Mouse (Mus musculus) cerebellum, adult 9-10 months (tissue): ENCODE data around the gene C1rb.
"Not testable (repeated sequence)": the region's sequence is repeated elsewhere in the genome, so short reads cannot be mapped to it uniquely, and the experiment has no call there.

Source experiments
- DNase-seq: peaks from one replicate; pipeline ENCODE4 v3.0.0; 2022

Gene C1rb

GRCm38 (mm10) chr6:124570026-124570425, at the start of gene C1rb:
TSS of gene C1rb (plus strand) at chr6:124570294.
- DNase-seq = peak; percentile 75

- not testable (repeated sequence) for DNase-seq
Measured at GRCm38 (mm10) chr6:124522082-124522481, 48.0 kb upstream of the C1rb start.

GRCm38 (mm10) chr6:124527881-124528280, 42.2 kb upstream of the C1rb start:
- no peak for DNase-seq

GRCm38 (mm10) chr6:124531077-124531476, 39.0 kb upstream of the C1rb start:
- no peak for DNase-seq

- not testable (repeated sequence) for DNase-seq
Measured at GRCm38 (mm10) chr6:124536125-124536829, 33.8 kb upstream of the C1rb start.

GRCm38 (mm10) chr6:124541176-124541575, 28.9 kb upstream of the C1rb start:
- DNase-seq = not testable (repeated sequence)

GRCm38 (mm10) chr6:124542284-124542683, 27.8 kb upstream of the C1rb start, which contains the start of gene C1s1:
TSS of gene C1s1 (minus strand) at chr6:124542359.
- DNase-seq = peak; percentile 55

GRCm38 (mm10) chr6:124544466-124544865, 25.6 kb upstream of the C1rb start:
- no peak for DNase-seq

GRCm38 (mm10) chr6:124545425-124545824, 24.7 kb upstream of the C1rb start:
- DNase-seq = no peak

GRCm38 (mm10) chr6:124547979-124548378, 22.1 kb upstream of the C1rb start:
- not testable (repeated sequence) for DNase-seq

GRCm38 (mm10) chr6:124549023-124549550, 21.0 kb upstream of the C1rb start:
- DNase-seq = no peak

GRCm38 (mm10) chr6:124552766-124553165, 17.3 kb upstream of the C1rb start:
- DNase-seq = no peak

- DNase-seq = not testable (repeated sequence)
Measured at GRCm38 (mm10) chr6:124555956-124556355, 14.1 kb upstream of the C1rb start.

- DNase-seq = not testable (repeated sequence)
Measured at GRCm38 (mm10) chr6:124561156-124561555, 8.9 kb upstream of the C1rb start.

GRCm38 (mm10) chr6:124561611-124562010, 8.5 kb upstream of the C1rb start:
- DNase-seq = not testable (repeated sequence)

GRCm38 (mm10) chr6:124575155-124575678, 5.1 kb downstream of the C1rb start:
- not testable (repeated sequence) for DNase-seq

GRCm38 (mm10) chr6:124580155-124580554, 10.1 kb downstream of the C1rb start:
- DNase-seq = not testable (repeated sequence)

- no peak for DNase-seq
Measured at GRCm38 (mm10) chr6:124582231-124582630, 12.1 kb downstream of the C1rb start.

GRCm38 (mm10) chr6:124584935-124585334, 14.8 kb downstream of the C1rb start:
- no peak for DNase-seq

GRCm38 (mm10) chr6:124585761-124586160, 15.7 kb downstream of the C1rb start:
- DNase-seq = no peak

GRCm38 (mm10) chr6:124586266-124586665, 16.2 kb downstream of the C1rb start:
- no peak for DNase-seq

- DNase-seq = no peak
Measured at GRCm38 (mm10) chr6:124588771-124589170, 18.7 kb downstream of the C1rb start.

GRCm38 (mm10) chr6:124592186-124592700, 22.1 kb downstream of the C1rb start:
- no peak for DNase-seq

GRCm38 (mm10) chr6:124593121-124593520, 23.0 kb downstream of the C1rb start:
- DNase-seq = no peak
